9 mouse cellular contexts compared by ENCODE assay signal in genomic region chr8:94901031-94901430, GRCm38 (mm10). TPM values are rescaled to one million over a fixed set of nuclear protein-coding genes. Genes with fewer than 3 reads are reported as not detected.
DNase-seq lines count a peak whose midpoint lies in the region; ATAC-seq lines count a peak whose summit lies in the region.
"Had no signal": no experiment of that assay in that cellular context is flagged by ENCODE, and none has a peak within 500 bp of the region (broad histone marks: within the 10 kb centered on the region; RNA-seq: fewer than 3 reads in every experiment).

No protein-coding gene starts in this region.

- H3K27ac ChIP-seq in heart, embryonic 10.5 days: peak overlapping the region; percentile 92
- no peak overlapping the region for H3K27ac ChIP-seq in limb, embryonic 12.5 days

- peak overlapping the region; percentile 33 for H3K4me3 ChIP-seq in heart, embryonic 10.5 days
- no peak overlapping the region for H3K4me3 ChIP-seq in limb, embryonic 12.5 days (replicated peaks)

- peak; percentile 93 for DNase-seq in heart, embryonic 10.5 days (ENCODE audit: low spot score)
- no peak for DNase-seq in heart, adult 9 months (ENCODE audit: low spot score in 2 of 2)
- DNase-seq in retina, postnatal 1 day: peak; percentile 21
- no peak for DNase-seq in retina, embryonic 14.5 days (ENCODE audit: low spot score)
- no peak for DNase-seq in ovary, adult 18-20 months (ENCODE audit: low spot score)
- DNase-seq in gastrocnemius, adult 18-20 months (ENCODE audit: low spot score): no peak
- no peak for DNase-seq in cerebellum, adult 18-20 months
- DNase-seq: layer of hippocampus, adult 9-11 months had no signal

- ATAC-seq in limb, embryonic 12.5 days (ENCODE audit: insufficient number of reproducible peaks, insufficient read depth, low FRiP score, low TSS enrichment, low read depth): no peak

- no peaks in the 10 kb centered on the region for H3K9me3 ChIP-seq in heart, embryonic 10.5 days
- no peaks in the 10 kb centered on the region for H3K9me3 ChIP-seq in limb, embryonic 12.5 days

- no peaks in the 10 kb centered on the region for H3K27me3 ChIP-seq in heart, embryonic 10.5 days (ENCODE audit: insufficient read depth, poor library complexity, severe bottlenecking)
- no peaks in the 10 kb centered on the region for H3K27me3 ChIP-seq in limb, embryonic 12.5 days

- H3K9ac ChIP-seq in limb, embryonic 12.5 days (replicated peaks): peak overlapping the region; percentile 31; the same call in 1 of the 2 replicates

- peaks cover 73% of the 10 kb centered on the region for H3K4me1 ChIP-seq in heart, embryonic 10.5 days
- peaks cover 55% of the 10 kb centered on the region for H3K4me1 ChIP-seq in limb, embryonic 12.5 days (replicated peaks)

- H3K4me2 ChIP-seq in limb, embryonic 12.5 days: no peak overlapping the region

- 4% methylated on average over 5 of the region's 5 CpGs for WGBS in heart, embryonic 10.5 days
- WGBS in limb, embryonic 12.5 days: 7% methylated on average over 5 of the region's 5 CpGs

- peaks cover 42% of the 10 kb centered on the region for H3K36me3 ChIP-seq in heart, embryonic 10.5 days
- peaks cover 41% of the 10 kb centered on the region for H3K36me3 ChIP-seq in limb, embryonic 12.5 days

RNA-seq across cellular contexts. Expression of gene Ccdc102a, which starts 16.9 kb away (rescaled TPM):
- polyA plus RNA-seq in heart, embryonic 10.5 days (2016; fragmentation: Nextera tagmentation; extraction: Ambion mirVana): 22.0 and 31.0 TPM in 2 replicates
- polyA plus RNA-seq in limb, embryonic 12.5 days (2016; fragmentation: Nextera tagmentation; extraction: Ambion mirVana): 48.5 and 52.6 TPM in 2 replicates
- 1 to 10 TPM; 2.5 to 5.3 TPM for total RNA-seq in gastrocnemius, adult 18-20 months (2021)

RNA-seq across cellular contexts. Expression of gene Adgrg5, which starts 22.5 kb away (rescaled TPM):
- 0.69 and 0.79 TPM in 2 replicates for polyA plus RNA-seq in heart, embryonic 10.5 days (2016; fragmentation: Nextera tagmentation; extraction: Ambion mirVana)
- 0.23 TPM in 1 of 2 replicates, not detected in the other for polyA plus RNA-seq in limb, embryonic 12.5 days (2016; fragmentation: Nextera tagmentation; extraction: Ambion mirVana)
- total RNA-seq in gastrocnemius, adult 18-20 months (2021): not detected

RNA-seq across cellular contexts. Expression of gene Dok4, which starts 24.9 kb away (rescaled TPM):
- polyA plus RNA-seq in heart, embryonic 10.5 days (2016; fragmentation: Nextera tagmentation; extraction: Ambion mirVana): 71.3 and 83.4 TPM in 2 replicates
- 18.9 and 20.0 TPM in 2 replicates for polyA plus RNA-seq in limb, embryonic 12.5 days (2016; fragmentation: Nextera tagmentation; extraction: Ambion mirVana)
- total RNA-seq in gastrocnemius, adult 18-20 months (2021): 1 to 10 TPM; 3.3 to 7.2 TPM

RNA-seq across cellular contexts. Expression of gene Polr2c, which starts 43.8 kb away (rescaled TPM):
- polyA plus RNA-seq in heart, embryonic 10.5 days (2016; fragmentation: Nextera tagmentation; extraction: Ambion mirVana): 164 and 190 TPM in 2 replicates
- 161 and 173 TPM in 2 replicates for polyA plus RNA-seq in limb, embryonic 12.5 days (2016; fragmentation: Nextera tagmentation; extraction: Ambion mirVana)
- 10 to 100 TPM; 48.9 to 56.7 TPM for total RNA-seq in gastrocnemius, adult 18-20 months (2021)

Comparison
In these comparisons a context has a peak if more than half of its experiments do, and no peak if none do; other contexts are left out.
1. DNase-seq: peak in heart, embryonic 10.5 days (single experiment) and retina, postnatal 1 day (single experiment); none in heart, adult 9 months (0 of 2), retina, embryonic 14.5 days (single experiment), ovary, adult 18-20 months (single experiment), gastrocnemius, adult 18-20 months (single experiment) and cerebellum, adult 18-20 months (0 of 2).